Comparison of ENCODE assay signal across 20 mouse cellular contexts in genomic region chr11:97469828-97470227, GRCm38 (mm10). TPM values are rescaled to one million over a fixed set of nuclear protein-coding genes. Genes with fewer than 3 reads are reported as not detected.
DNase-seq lines count a peak whose midpoint lies in the region; ATAC-seq and TF ChIP-seq lines count a peak whose summit lies in the region.
"Had no signal": no experiment of that assay in that cellular context is flagged by ENCODE, and none has a peak within 500 bp of the region (broad histone marks: within the 10 kb centered on the region; RNA-seq: fewer than 3 reads in every experiment).

No protein-coding gene starts in this region.

- H3K4me1 ChIP-seq in forebrain, embryonic 10.5 days = peaks cover 3% of the 10 kb centered on the region; the same call in 1 of the 2 replicates
- no peaks in the 10 kb centered on the region for H3K4me1 ChIP-seq in forebrain, embryonic 14.5 days (ENCODE audit: control insufficient read depth, insufficient read depth, low read length)
- no peaks in the 10 kb centered on the region for H3K4me1 ChIP-seq in hindbrain, postnatal 0 days (ENCODE audit: insufficient read depth, low read length)
- H3K4me1 ChIP-seq in hindbrain, embryonic 16.5 days (ENCODE audit: control insufficient read depth, insufficient read depth, low read depth, low read length) = no peaks in the 10 kb centered on the region
- H3K4me1 ChIP-seq in midbrain, embryonic 16.5 days (ENCODE audit: control insufficient read depth, insufficient read depth, low read length) = no peaks in the 10 kb centered on the region
- no peaks in the 10 kb centered on the region for H3K4me1 ChIP-seq in midbrain, embryonic 15.5 days
- H3K4me1 ChIP-seq: hindbrain, embryonic 12.5 days had no signal

- peaks cover 52% of the 10 kb centered on the region for H3K36me3 ChIP-seq in forebrain, embryonic 10.5 days (replicated peaks)
- peaks cover 46% of the 10 kb centered on the region for H3K36me3 ChIP-seq in forebrain, embryonic 14.5 days (ENCODE audit: control insufficient read depth, insufficient read depth, low read length)
- H3K36me3 ChIP-seq in hindbrain, postnatal 0 days (ENCODE audit: insufficient read depth, low read length) = peaks cover 28% of the 10 kb centered on the region; the same call in 1 of the 2 replicates
- peaks cover 26% of the 10 kb centered on the region for H3K36me3 ChIP-seq in hindbrain, embryonic 16.5 days (ENCODE audit: control insufficient read depth, insufficient read depth, low read length)
- H3K36me3 ChIP-seq in midbrain, embryonic 16.5 days (ENCODE audit: control insufficient read depth, insufficient read depth, low read length) = peaks cover 18% of the 10 kb centered on the region
- peaks cover 5% of the 10 kb centered on the region for H3K36me3 ChIP-seq in midbrain, embryonic 15.5 days (replicated peaks)

- TF ChIP-seq CTCF in hindbrain, postnatal 0 days (IDR thresholded peaks at IDR 0.05; ENCODE audit: low read depth) = 0 out of 2 replicates have a peak, but pooled peaks have one; percentile 1

- ATAC-seq in forebrain, embryonic 14.5 days = no peak
- ATAC-seq in hindbrain, postnatal 0 days = no peak
- no peak for ATAC-seq in hindbrain, embryonic 16.5 days
- 0 out of 2 replicates have a peak, but pooled peaks have one; percentile 57 for ATAC-seq in midbrain, embryonic 16.5 days
- no peak for ATAC-seq in midbrain, embryonic 15.5 days (replicated peaks)
- ATAC-seq in erythroid progenitor cell, adult 5-6 weeks (replicated peaks; ENCODE audit: low FRiP score, poor library complexity, severe bottlenecking) = no peak
- ATAC-seq: inflammation-experienced regulatory T-cells, adult 6 months had no signal

- no peak overlapping the region for H3K4me3 ChIP-seq in forebrain, embryonic 10.5 days
- H3K4me3 ChIP-seq in forebrain, embryonic 14.5 days (ENCODE audit: low read depth, low read length) = no peak overlapping the region
- no peak overlapping the region for H3K4me3 ChIP-seq in hindbrain, postnatal 0 days (ENCODE audit: low read length)
- no peak overlapping the region for H3K4me3 ChIP-seq in hindbrain, embryonic 16.5 days (ENCODE audit: low read length)
- H3K4me3 ChIP-seq in midbrain, embryonic 16.5 days (ENCODE audit: low read depth, low read length) = no peak overlapping the region
- H3K4me3 ChIP-seq in midbrain, embryonic 15.5 days = no peak overlapping the region
- H3K4me3 ChIP-seq: embryonic facial prominence, embryonic 13.5 days; heart, adult 2 months; heart, embryonic 12.5 days; hindbrain, embryonic 12.5 days had no signal

- H3K27ac ChIP-seq in forebrain, embryonic 10.5 days = 0 out of 2 replicates have a peak overlapping the region, but pooled peaks have one; percentile 8
- no peak overlapping the region for H3K27ac ChIP-seq in forebrain, embryonic 14.5 days (ENCODE audit: low read depth, low read length)
- no peak overlapping the region for H3K27ac ChIP-seq in hindbrain, postnatal 0 days
- H3K27ac ChIP-seq in hindbrain, embryonic 16.5 days (ENCODE audit: low read depth, low read length) = no peak overlapping the region
- H3K27ac ChIP-seq in midbrain, embryonic 16.5 days (ENCODE audit: low read length) = no peak overlapping the region
- no peak overlapping the region for H3K27ac ChIP-seq in midbrain, embryonic 15.5 days
- H3K27ac ChIP-seq: embryonic facial prominence, embryonic 13.5 days; heart, adult 2 months; hindbrain, embryonic 12.5 days had no signal

- no peak for DNase-seq in forebrain, embryonic 10.5 days (ENCODE audit: extremely low spot score, low spot score)
- DNase-seq in forebrain, embryonic 14.5 days (ENCODE audit: low spot score) = no peak
- no peak for DNase-seq in hindbrain, postnatal 0 days (ENCODE audit: low spot score)
- DNase-seq: adrenal gland, postnatal 10 days; cerebellum, adult 11 months; cerebellum, adult 8-10 months; cerebellum, postnatal 25 days; gastrocnemius, postnatal 10 days; heart, adult 2 months had no signal

- 86% methylated on average over 7 of the region's 7 CpGs for WGBS in forebrain, embryonic 10.5 days
- 83% methylated on average over 7 of the region's 7 CpGs for WGBS in forebrain, embryonic 14.5 days
- 78% methylated on average over 7 of the region's 7 CpGs for WGBS in hindbrain, postnatal 0 days
- WGBS in hindbrain, embryonic 16.5 days = 83% methylated on average over 7 of the region's 7 CpGs
- 89% methylated on average over 7 of the region's 7 CpGs for WGBS in midbrain, embryonic 16.5 days
- 79% methylated on average over 7 of the region's 7 CpGs for WGBS in midbrain, embryonic 15.5 days

- H3K9me3 ChIP-seq in forebrain, embryonic 10.5 days = no peaks in the 10 kb centered on the region
- H3K9me3 ChIP-seq in forebrain, embryonic 14.5 days (replicated peaks; ENCODE audit: control insufficient read depth, low read length) = no peaks in the 10 kb centered on the region
- H3K9me3 ChIP-seq in hindbrain, postnatal 0 days (ENCODE audit: low read length) = no peaks in the 10 kb centered on the region
- H3K9me3 ChIP-seq in hindbrain, embryonic 16.5 days (ENCODE audit: control insufficient read depth, low read length) = no peaks in the 10 kb centered on the region
- H3K9me3 ChIP-seq in midbrain, embryonic 16.5 days (replicated peaks; ENCODE audit: control insufficient read depth, low read length, poor library complexity, severe bottlenecking) = no peaks in the 10 kb centered on the region
- no peaks in the 10 kb centered on the region for H3K9me3 ChIP-seq in midbrain, embryonic 15.5 days
- H3K9me3 ChIP-seq: embryonic facial prominence, embryonic 13.5 days; heart, embryonic 12.5 days; hindbrain, embryonic 12.5 days had no signal

- H3K27me3 ChIP-seq in forebrain, embryonic 10.5 days (ENCODE audit: poor library complexity, severe bottlenecking) = peaks cover 5% of the 10 kb centered on the region; the same call in 1 of the 2 replicates
- H3K27me3 ChIP-seq in forebrain, embryonic 14.5 days (replicated peaks; ENCODE audit: control insufficient read depth, insufficient read depth, low read length) = no peaks in the 10 kb centered on the region
- H3K27me3 ChIP-seq in hindbrain, postnatal 0 days (ENCODE audit: insufficient read depth, low read length) = no peaks in the 10 kb centered on the region
- no peaks in the 10 kb centered on the region for H3K27me3 ChIP-seq in hindbrain, embryonic 16.5 days (replicated peaks; ENCODE audit: control insufficient read depth, insufficient read depth, low read length)
- H3K27me3 ChIP-seq in midbrain, embryonic 16.5 days (ENCODE audit: control insufficient read depth, insufficient read depth, low read depth, low read length) = no peaks in the 10 kb centered on the region
- no peaks in the 10 kb centered on the region for H3K27me3 ChIP-seq in midbrain, embryonic 15.5 days (replicated peaks)
- H3K27me3 ChIP-seq: embryonic facial prominence, embryonic 13.5 days; heart, embryonic 12.5 days; hindbrain, embryonic 12.5 days had no signal

- no peak overlapping the region for H3K4me2 ChIP-seq in forebrain, embryonic 14.5 days (ENCODE audit: low read length)
- H3K4me2 ChIP-seq in hindbrain, postnatal 0 days (ENCODE audit: low read depth, low read length) = no peak overlapping the region
- H3K4me2 ChIP-seq in hindbrain, embryonic 16.5 days (ENCODE audit: low read length) = no peak overlapping the region
- no peak overlapping the region for H3K4me2 ChIP-seq in midbrain, embryonic 16.5 days (ENCODE audit: low read length)
- no peak overlapping the region for H3K4me2 ChIP-seq in midbrain, embryonic 15.5 days
- H3K4me2 ChIP-seq: embryonic facial prominence, embryonic 13.5 days; heart, embryonic 12.5 days; hindbrain, embryonic 12.5 days had no signal

- H3K9ac ChIP-seq in forebrain, embryonic 14.5 days (ENCODE audit: low read length) = no peak overlapping the region
- no peak overlapping the region for H3K9ac ChIP-seq in hindbrain, postnatal 0 days (replicated peaks; ENCODE audit: low read length)
- no peak overlapping the region for H3K9ac ChIP-seq in hindbrain, embryonic 16.5 days (ENCODE audit: low read depth, low read length)
- no peak overlapping the region for H3K9ac ChIP-seq in midbrain, embryonic 16.5 days (ENCODE audit: low read depth, low read length)
- H3K9ac ChIP-seq in midbrain, embryonic 15.5 days = no peak overlapping the region
- H3K9ac ChIP-seq: embryonic facial prominence, embryonic 13.5 days; heart, embryonic 12.5 days; hindbrain, embryonic 12.5 days had no signal

RNA-seq across cellular contexts. Expression of gene 4933428G20Rik, which starts 30.3 kb away (rescaled TPM):
- 0.30 and 0.41 TPM in 2 replicates for polyA plus RNA-seq in forebrain, embryonic 10.5 days (2016; fragmentation: Nextera tagmentation; extraction: Ambion mirVana)
- polyA plus RNA-seq in forebrain, embryonic 14.5 days (2014; fragmentation: Nextera tagmentation; extraction: Ambion mirVana) = 0.40 TPM in 1 of 2 replicates, not detected in the other
- 0.43 TPM in 1 of 2 replicates, not detected in the other for total RNA-seq in hindbrain, postnatal 0 days (2014; rRNA removed)
- polyA plus RNA-seq in hindbrain, postnatal 0 days (2015; fragmentation: Nextera tagmentation; extraction: Ambion mirVana) = 0.48 and 1.1 TPM in 2 replicates
- 0.85 and 0.87 TPM in 2 replicates for polyA plus RNA-seq in hindbrain, embryonic 16.5 days (2015; fragmentation: Nextera tagmentation; extraction: Ambion mirVana)
- polyA plus RNA-seq in midbrain, embryonic 16.5 days (2015; fragmentation: Nextera tagmentation; extraction: Ambion mirVana) = 1.2 and 1.3 TPM in 2 replicates
- 1.3 and 1.6 TPM in 2 replicates for polyA plus RNA-seq in midbrain, embryonic 15.5 days (2015; fragmentation: Nextera tagmentation; extraction: Ambion mirVana)
- total RNA-seq in erythroid progenitor cell, adult 5-6 weeks (2015; ENCODE audit: low replicate concordance) = not detected in 2 replicates
- total RNA-seq in erythroid progenitor cell, adult 5-6 weeks (2017; ENCODE audit: low replicate concordance) = not detected in 2 replicates
- total RNA-seq: gastrocnemius, postnatal 10 days; gastrocnemius, postnatal 4 days; heart, adult 2 months; heart, postnatal 25 days; MEL had no signal
- polyA plus RNA-seq: heart, adult 2 months; inflammation-experienced regulatory T-cells, adult 6 months had no signal

RNA-seq across cellular contexts. Expression of gene Arhgap23, which starts 54.5 kb away (rescaled TPM):
- 1.6 and 2.2 TPM in 2 replicates for polyA plus RNA-seq in forebrain, embryonic 10.5 days (2016; fragmentation: Nextera tagmentation; extraction: Ambion mirVana)
- 5.4 and 6.3 TPM in 2 replicates for polyA plus RNA-seq in forebrain, embryonic 14.5 days (2014; fragmentation: Nextera tagmentation; extraction: Ambion mirVana)
- 75.2 and 86.8 TPM in 2 replicates for total RNA-seq in hindbrain, postnatal 0 days (2014; rRNA removed)
- polyA plus RNA-seq in hindbrain, postnatal 0 days (2015; fragmentation: Nextera tagmentation; extraction: Ambion mirVana) = 7.3 and 7.7 TPM in 2 replicates
- 8.5 and 9.4 TPM in 2 replicates for polyA plus RNA-seq in hindbrain, embryonic 16.5 days (2015; fragmentation: Nextera tagmentation; extraction: Ambion mirVana)
- polyA plus RNA-seq in midbrain, embryonic 16.5 days (2015; fragmentation: Nextera tagmentation; extraction: Ambion mirVana) = 8.6 and 9.6 TPM in 2 replicates
- polyA plus RNA-seq in midbrain, embryonic 15.5 days (2015; fragmentation: Nextera tagmentation; extraction: Ambion mirVana) = 10.9 and 11.0 TPM in 2 replicates
- 76.8 and 82.6 TPM in 2 replicates for total RNA-seq in erythroid progenitor cell, adult 5-6 weeks (2015; ENCODE audit: low replicate concordance)
- total RNA-seq in erythroid progenitor cell, adult 5-6 weeks (2017; ENCODE audit: low replicate concordance) = 65.7 and 71.1 TPM in 2 replicates
- polyA plus RNA-seq: inflammation-experienced regulatory T-cells, adult 6 months had no signal
